Mouse (Mus musculus) embryo, embryonic 11.5 days (tissue): ENCODE measurements around the gene Tut7.
"Not testable (repeated sequence)": the region's sequence is repeated elsewhere in the genome, so short reads cannot be mapped to it uniquely, and the experiment has no call there.

Source experiments
- DNase-seq: peaks from one replicate; pipeline ENCODE4 v3.0.0-alpha.2; 2012; ENCODE audit warnings: low read depth, low spot score

The Tut7 gene

DNA sequence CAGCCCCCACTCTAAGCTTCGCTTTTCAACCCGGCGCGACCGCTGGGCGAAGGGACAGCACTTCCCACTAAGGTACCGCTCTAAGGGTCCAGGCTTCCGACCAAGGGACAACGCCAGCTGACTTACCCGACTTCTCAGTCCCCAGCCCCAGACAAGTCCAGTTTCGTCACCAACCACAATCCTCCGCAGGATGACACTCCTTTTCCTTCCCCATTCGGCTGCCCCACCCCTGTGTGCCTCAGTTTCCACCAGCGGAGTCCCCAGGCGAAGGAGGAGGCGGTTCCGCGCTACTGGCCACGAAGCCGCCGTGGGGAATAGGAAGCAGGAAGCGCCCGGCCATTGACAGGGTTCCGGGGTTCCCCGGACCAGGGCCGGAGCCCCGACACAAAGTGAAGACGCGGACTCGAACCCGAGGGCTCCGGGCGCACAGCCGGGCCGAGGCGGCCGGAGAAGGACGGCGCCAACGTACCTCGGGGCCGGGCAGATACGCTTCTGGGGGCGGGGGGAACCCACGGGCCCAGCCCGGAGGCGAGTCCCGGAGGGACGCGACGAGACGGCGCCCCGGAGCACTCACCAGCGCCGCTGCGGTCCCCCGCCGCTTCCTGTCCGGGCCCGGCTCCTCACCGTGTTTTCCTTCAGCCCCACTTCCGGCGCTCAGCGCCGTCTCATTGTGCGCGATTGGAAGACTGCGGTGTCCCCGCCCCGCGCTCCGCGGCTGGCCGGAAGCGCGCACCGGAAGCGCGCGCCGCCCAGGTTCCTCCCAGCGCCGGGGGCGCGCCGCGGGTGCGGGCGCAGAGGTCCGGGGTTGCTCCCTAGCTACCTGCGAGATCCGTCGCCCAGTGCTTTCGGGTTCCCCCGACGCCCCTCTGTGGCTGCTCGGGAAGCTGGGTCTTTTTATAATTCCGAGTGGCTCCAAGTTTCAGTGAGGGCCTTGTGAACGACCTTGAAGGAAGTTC is at the start of gene Tut7:
TSS of gene Tut7 (minus strand) at position 641 of the 956 bp plus-strand sequence.
- DNase-seq, result peak; percentile 94

DNA sequence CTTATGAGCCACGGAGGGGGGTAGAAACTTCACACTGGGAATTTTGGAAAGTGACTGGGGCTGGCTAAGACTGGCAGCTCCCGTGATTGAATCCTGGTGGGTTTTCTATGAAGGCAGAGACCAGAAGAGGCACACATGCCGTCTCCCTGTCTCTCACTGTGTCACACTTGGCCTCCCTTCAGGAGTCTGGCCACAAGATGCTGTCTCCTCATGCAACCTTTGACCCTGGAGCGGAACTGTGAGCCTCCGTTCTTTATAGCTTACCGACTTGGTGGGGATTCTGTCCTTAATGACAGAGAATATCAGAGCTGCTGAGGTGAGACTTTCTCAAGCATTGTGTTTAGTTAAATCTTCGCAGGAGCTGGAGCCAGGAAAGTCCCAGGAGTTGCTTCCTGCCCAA is 49.5 kb upstream of the Tut7 start:
- DNase-seq, result no peak

DNA sequence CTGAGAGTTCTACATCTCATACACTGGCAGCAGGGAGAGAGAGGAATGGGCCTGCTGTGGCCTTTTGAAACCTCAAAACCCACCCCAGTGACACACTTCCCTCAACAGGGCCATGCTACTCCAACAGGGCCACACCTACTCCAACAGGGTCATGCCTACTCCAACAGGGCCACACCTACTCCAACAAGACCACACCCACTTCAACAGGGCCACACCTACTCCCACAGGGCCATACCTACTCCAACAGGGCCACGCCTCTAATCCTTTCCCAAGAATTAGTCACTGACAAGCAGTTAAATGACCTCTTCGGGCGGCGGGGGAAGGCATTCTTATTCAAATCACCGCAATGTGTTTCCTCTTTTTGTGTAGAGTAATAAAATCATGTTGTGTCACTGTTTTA is 47.1 kb upstream of the Tut7 start:
- no peak for DNase-seq

DNA sequence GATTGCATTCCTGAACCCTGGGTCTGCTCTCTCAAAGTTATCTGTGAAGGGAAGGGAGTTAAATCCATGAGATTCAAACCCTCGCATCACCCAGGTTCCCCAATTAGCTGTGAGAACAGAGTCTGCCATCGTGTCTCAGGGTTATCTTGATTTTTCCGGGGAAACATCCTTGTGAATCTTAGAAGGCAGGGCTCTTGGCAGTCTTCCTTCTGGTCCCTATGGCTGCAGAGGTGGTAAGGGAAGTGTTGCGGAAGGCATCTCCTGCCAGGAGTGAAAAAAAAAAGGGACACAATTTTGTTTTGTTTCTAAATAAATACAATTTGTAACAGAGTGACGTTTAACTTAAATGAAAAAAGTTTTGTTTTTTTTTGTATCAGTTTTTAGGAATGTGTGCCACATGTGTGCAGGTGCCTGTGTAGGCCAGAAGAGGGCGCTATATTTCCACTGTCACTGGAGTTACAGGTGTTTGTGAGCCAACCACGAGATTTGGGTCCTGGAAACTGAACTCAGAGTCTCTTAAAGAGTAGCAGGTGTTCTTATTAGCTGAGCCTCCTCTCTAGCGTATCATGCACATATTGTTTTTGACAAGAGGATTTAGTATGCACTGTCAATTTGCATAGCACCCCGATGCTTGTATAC is 45.2 kb upstream of the Tut7 start:
- DNase-seq, result no peak

DNA sequence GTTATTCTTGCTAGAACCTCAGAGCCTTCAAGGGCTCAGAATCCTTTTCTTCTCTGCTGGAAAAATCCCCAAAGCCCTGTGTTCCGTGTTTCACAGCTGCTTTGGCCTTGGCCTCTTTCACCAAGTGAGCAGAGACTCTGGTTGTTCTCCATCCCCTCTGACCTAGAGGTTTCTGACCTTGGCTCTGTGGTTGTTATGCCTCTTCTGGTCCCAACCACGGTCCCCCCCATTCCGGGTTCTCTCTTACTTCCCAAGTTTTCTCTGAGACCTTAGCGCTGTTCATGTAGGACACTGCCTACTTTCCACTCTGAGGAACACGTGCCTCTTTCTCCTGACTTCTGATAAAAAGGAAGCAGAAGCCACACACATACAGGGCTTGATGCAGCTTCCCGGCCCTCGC is 44.2 kb upstream of the Tut7 start:
- no peak for DNase-seq

DNA sequence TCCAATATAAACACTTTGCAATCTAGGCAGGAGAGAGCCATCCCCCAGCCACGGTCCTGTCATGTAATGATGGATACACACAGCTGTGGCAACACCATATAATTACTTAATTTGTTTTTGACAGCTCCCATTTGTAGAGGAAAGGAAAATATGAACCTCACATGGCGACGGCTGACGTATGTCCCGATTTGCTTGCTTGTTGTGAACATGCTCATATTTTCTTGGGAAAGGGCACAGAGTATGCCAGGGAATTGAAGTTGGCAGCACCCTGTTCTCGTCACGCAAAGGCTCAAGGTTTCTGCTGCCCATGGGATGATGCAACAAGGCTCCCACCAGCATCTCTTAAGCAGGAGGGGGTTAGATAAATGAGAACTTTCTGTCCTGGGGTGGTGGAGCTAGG is 36.6 kb upstream of the Tut7 start:
- DNase-seq, result no peak

DNA sequence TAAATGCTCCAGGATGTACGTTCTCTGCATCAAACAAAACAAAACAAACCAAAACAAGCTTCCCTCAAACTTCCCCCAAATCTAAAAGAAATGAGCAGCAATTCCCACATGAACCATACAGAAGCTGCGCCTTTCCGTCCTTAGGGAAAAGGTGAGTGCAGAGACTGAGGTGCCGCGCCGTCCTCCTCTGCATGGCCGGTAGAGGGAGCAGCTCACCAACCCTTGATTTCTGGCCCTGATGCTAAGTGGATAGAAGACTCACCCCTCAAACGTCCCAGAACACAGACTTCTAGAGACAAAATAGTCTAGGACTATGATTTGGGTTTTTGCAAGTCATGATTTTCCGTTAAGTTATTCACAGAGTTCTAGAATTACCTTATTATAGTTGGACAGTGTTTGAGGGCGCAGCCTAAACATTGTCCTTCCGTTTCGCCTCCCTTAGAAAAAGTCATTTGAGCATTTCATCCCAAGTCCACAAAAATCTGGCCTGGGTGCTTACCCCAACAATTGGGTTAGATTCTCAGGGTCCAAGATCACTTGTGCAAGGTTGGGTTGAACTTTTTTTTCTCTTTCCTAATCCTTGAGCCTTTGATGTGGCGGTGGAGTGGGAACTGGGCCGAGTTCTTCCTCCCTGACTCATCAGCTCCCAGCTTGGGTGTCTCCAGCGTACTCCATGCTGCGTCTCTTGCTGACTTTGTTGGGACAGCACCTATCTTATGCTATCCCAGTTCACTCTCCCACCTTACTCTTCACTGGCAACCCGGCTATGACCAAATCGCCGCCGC is 33.5 kb upstream of the Tut7 start:
- peak; percentile 43 for DNase-seq

DNA sequence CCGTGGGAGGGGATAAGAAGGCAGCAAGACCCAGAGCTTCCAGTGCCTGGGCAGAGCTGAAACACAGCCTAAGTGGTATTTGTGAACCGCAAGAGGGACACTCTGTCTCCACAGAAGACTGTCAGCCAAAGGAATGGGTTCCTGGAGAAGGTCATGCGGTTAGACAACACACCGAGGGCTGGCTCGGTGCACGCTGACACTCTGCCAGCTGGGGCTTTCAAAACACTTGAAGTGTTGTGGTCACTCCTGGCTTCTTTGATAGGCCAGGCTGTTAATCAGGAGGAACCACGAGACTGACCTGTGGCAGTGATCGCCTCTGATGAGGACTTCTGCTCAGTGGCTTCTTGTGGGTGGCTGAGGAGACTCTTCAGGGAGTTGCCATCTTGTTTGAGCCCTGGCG is 30.5 kb upstream of the Tut7 start:
- DNase-seq, result no peak

DNA sequence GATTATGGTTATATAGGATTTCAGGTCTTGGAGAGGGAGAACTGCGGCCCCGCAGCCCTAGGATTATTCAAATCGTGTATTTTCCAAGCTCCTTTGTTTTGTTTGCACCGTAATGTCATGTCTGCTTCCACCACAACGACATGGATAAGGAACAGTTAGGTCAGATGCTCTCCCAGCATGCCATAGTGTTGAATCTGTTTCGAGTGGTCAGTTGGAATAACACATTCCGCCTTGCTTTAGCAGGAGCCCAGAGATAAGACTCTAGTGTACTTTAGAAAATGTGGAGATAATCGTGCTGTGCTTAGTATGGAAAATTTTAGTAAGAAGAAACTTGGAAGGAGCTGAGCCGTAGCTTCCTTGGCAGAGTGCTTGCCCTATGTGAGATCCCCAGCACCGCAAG is 27.4 kb upstream of the Tut7 start:
- no peak for DNase-seq

DNA sequence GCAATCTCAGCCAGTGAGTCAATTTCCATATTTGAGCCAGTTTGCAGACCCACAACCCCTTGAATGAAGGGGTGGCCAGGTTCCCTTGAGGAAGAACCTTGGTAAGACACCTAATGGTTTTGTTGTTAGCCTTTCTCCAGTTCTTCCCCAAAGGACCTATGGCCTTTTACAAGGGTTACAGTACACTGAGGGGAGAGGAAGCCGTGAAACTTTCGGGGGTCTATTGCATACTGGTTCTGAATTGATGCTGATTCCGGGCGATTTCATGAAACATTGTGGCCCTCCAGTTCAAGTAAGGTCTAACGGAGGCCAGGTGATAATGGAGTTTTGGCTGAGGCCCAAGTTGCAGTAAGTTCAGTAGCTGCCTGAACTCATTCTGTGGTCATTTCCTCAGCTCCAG is 21.7 kb upstream of the Tut7 start:
- no peak for DNase-seq

DNA sequence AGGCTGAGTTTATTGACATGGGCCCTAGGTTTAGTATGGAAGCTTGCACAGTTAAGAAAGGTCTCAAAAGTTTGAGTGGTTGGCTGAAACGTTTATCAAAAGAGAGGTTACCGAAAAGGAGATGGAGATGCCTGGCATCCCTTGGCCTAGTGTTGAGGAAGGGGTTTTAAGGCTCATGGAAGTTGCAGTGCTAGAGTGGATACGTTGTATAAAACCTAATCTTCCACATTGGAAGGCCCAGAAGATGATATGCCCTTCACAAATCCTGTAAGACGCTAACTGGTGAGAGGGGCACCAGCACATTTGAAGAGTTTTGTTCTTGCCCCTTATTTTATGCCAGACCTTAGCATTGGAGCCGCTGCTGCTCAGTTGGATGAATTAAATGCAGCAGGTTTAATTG is 21.0 kb upstream of the Tut7 start:
- DNase-seq, result no peak

DNA sequence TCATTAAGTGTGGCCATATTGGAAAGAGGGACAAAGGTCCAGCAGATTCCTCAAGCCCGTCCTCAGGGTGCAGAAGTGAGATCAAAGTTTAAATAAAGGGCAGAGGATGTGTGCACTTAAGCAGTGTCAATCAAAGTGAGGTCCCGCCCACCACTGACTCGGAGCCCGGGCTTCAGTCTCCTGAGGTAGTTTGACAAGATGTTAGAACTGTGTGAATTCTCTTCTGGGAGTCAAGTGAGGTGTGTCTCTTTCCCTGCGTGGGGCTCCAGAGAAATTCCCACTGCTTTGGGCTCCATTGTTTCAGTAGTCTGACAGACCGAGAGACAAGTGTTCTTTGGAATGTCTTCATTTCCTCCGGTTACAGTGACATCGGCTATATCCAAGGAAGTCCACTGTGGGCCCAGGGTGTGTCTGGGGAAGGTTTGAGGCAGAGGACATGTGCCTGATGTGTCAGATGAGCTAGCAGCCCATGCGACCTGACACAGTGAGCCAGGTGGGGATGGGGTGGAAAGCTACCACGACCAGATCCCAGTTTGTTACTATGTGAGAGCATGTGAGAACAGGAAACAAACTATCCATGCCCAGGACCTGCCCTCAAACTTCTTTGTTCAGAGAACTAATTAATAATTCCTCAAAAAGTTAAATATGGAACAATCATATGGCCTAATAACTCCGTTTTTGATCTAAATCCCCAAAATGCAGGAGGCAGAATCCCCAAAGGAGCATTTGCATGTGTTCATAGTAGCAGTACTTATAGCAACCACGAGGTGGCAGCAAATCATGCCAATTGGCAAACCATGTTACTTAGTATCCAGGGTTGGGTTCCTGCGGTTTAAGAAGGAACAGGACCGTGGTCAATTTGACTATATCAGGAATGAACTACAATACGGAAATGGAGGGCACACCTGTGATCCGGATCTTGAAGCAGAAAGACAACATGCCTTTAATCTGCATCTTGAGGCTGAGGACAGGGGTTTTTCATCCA is 19.6 kb upstream of the Tut7 start:
- DNase-seq, result peak; percentile 79

DNA sequence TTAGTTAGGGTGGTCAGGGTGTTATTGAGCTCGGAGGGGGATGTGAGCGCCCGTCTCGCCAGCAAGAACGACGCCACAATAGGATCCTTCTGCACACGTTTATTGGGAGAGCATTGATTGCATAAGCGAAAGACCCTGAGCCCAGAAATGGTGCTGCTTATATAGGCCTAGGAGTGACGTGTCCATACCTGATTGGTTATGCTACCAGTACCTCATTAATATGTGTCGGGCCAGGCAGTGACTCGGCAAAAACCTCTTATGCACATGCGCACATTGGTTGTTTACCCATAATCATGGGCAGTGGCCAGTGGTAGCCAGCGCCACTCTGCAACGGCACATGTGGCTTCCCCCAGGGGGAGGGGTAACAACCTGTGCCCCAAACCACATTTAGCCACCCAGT is 18.8 kb upstream of the Tut7 start:
- DNase-seq, result not testable (repeated sequence)

DNA sequence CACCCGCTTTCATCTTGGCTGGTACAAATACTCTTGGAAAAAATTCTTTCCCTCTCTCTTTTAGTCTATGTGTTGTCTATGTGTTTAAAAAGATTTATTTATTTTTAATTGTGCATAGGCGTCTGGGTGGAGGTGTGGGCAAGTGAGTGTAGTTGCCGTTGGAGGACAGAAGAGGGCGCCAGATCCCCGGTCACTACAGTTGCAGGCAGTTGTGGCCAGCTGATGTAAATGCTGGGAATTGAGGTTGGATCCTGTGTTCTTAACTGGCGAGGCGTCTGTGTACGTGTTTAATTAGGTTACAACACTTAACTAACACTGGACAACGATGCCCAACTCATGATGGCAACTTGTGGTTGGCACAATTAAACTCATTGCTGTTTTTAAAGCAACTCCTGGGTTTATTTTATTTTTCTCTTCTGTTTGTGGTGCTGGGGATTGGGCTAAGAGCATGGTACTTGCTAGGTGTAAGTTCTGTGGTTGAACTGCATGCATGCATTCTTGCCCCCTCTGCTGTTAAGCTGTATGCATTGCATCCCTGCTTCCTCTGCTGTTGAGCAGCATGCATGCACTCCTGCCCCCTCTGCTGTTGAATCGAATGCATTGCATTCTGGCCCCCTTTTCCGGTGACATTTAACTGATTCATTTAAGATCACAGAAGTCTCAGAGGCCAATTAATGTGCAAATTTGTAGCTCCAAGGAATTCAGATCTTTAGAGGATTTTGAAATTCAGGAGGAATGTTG is 17.7 kb upstream of the Tut7 start:
- DNase-seq, result peak; percentile 77

DNA sequence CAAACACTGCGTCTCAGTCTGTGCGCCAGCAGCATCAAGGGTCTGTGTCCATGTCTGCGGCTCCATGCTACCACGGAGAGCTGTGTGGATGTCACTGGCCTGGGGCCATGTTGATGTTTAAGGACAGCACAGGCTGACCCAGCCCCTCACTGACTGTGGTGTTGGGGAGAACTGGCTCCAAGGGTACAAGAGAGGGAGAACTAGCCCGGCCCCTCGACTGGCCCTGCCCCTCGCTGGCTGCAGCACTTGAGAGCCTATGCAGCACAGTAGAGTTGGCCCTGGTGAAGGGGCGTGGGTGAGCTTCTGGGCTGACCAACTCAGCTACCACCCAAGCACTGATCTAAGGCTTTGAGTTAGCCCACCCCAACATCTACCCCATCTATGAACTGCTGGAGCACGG is 16.4 kb upstream of the Tut7 start:
- DNase-seq, result no peak

DNA sequence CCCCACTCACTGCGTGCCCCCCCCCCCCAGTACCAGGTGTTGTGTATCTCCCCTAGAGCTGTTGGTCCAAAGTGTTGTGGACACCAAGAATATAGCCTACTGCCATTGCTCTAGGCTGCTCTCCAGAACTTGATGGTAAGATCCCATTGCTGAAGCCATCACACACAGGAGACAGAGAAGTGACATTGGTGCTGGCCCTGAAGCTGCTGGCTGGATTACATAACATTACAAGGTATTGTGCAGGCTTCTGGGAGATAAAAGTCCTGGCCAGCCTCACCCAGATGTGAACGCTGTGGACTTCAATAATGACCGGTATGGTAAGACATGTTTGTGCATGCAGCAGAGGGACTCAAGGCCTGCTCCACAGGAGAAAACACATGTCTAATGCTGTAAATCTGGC is 15.5 kb upstream of the Tut7 start:
- no peak for DNase-seq

DNA sequence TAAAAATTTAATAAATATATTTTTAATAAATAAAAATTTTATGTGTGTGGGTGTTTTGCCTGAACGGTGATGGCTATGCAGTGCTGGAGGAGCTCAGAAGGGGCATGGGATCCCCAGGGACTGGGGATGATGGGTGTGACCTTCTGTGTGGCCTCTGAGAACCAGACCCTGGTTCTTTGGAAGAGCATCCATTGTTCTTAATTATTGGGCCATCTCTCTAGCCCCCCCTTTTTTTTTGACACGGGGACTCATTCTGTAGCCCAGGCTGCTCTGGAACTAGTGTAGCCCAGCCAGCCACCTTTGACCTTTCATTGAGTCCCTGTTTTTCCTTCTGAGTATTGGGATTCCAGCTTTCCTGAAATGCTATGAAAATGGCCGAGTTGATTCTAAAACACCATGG is 13.9 kb upstream of the Tut7 start:
- DNase-seq, result no peak

DNA sequence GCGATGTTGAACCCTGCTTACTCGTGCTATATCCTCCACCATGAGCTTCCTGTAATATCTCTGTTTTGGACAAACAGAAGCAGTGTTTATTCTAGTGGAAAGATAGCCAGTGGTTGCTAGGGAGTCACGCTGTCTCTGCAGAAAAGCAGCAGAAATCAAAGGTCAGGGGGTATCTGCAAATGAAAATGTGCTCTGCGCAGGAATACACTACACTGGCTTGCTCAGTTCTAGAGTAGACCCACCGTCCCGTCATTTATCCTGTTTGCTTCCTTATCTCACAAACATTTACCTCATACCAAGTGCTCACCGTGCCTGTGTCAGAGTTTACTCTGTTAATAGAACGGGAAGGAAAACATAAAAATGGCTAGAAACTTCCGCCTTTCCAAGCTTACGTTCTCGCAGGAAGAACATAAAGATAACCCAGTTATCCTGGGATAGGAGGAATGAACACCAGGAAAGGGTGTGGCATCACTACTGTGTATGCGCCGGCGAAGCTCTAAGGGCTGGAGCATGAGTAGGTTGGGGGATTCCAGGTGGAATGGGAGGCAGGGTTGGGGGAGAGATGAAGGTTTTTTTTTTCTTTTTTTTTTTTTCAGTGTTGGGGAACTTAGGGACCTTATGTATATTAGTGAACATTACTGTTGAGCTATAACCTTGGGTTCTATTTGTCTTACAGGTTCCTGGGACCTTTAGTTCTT is 13.3 kb upstream of the Tut7 start:
- no peak for DNase-seq

DNA sequence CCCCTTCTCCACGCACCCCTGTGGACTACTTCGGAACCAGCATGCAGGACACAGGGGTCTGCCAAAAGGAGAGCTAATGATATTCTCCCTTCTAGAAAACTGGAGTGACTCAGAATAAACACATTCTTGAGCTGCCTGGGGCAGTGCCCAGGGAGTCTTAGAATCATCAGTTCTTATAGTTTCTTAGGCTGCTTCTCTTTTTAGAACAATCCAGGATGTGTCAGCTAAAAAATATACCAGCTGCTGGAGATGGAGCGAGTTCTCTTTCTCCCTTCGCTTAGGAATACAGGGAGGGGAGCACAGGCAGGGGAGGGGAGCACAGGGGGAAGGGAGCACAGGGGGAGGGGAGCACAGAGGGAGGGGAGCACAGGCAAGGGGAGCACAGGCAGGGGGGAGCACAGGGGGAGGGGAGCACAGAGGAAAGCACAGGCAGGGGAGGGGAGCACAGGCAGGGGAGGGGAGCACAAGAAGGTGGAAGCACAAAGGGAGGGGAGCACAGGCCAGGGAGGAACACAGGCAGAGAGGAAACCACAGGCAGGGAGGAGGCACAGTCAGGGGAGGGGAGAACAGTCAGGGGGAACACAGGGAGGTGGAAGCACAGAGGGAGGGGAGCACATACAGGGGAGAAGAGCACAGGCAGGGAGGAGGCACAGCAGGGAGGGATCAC is 12.0 kb upstream of the Tut7 start:
- DNase-seq, result no peak
